Mouse (Mus musculus): ENCODE measurements around the gene Cdca7.

The Cdca7 gene

DNA sequence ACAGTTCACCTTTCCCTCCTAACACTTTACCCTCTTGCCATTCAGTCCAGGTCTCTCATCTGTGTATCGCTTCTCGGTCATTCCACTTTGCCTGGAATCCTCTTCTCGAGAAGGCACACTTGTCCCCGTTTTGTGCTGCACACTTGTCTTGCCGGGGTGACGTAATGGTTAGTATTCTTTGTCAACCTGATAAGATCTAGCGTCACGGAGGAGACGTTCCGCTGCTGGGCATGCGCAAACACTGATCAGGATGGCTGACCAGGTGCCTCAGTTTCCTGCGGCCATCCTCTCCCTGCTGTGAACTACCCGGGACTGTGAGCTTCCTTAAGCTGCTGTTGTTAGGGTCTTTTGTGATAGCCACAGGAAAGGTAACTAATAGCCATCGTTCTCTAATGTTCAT, 17.1 kb downstream of the Cdca7 start:
- no peak for DNase-seq

DNA sequence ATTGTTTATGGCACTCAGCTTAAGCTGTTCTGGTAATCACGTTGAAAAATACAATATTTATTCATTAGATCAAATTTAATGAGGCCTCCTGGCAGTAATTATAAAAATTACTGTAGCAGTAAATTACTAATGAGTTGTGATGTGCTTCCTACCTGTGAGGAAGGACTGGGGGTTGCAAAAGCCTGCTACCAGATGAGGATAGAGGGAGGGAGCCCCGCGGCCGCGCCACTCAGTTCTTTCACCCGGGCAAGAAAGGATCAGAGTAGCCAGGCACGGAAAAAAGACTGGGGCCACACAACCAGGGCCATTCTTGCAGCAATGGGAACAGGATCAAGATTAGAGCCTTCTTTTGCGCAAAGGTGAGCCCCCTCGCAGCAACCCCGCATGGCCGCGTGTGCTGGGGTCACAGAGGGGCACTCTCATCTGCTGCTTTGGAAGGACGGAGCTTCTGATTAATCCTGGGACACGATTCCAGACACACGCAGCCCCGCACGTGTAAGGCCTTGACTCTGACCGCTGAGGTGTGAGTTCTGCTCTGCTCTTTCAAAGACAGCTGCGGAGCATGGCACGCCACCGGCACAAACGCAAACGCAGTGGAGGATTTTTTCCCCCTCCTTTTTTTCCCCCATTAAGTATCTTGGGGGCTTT, 23.2 kb downstream of the Cdca7 start:
- no peak for DNase-seq

DNA sequence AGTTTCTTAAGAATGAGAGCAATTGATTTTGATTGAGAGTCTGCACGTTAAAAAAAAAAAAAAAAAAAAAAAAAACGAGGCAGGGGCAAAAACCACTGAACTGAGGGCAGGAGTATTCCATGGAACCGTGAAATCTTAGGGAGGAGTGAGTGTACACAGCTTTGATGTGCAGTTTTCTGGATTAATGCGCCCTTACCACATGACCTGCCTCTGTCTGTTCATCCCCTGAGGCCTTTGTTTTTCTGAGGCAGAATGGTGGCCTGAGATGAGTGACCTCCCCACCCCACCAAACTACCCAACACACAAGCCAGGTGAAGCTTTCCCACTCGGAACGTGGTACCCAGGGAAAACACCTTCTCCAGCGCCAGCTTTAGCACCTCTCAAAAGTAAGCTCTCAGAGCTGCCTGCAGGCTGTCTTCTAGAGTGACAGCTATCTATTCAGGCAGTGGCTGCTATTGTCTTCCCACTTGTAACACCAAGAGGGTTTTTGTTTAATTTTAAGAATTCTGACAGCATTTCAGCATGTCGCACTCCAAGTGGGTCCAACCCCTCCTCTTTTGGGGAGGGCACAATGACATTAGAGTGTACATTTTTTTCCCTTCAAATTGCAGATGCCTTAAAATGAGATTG, 23.9 kb downstream of the Cdca7 start:
- DNase-seq = no peak

GRCm38 (mm10) chr2:72502041-72502813, 26.3 kb downstream of the Cdca7 start:
- DNase-seq = no peak

GRCm38 (mm10) chr2:72503646-72504045, 27.7 kb downstream of the Cdca7 start:
- no peak for DNase-seq

GRCm38 (mm10) chr2:72507855-72508635, 32.1 kb downstream of the Cdca7 start:
- DNase-seq = no peak

DNA sequence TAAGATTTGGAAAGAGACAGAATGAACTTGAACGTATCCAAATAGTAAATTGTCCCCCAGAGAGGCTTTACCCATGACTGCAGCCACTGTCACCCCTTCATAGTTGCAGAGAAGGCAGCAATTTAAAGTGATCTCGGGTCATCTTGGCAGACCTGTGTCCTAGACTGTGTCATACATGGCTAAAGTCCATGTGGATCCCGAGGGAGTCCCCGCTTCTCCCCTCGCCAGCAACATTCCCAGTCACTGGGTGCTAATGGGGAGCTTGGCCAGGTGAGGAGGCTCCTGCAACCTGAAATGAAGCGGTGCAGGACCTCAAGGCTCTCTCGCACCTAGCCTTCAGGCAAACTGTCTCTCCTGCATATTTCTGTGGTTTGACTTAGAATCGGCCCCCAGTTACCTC, 32.9 kb downstream of the Cdca7 start:
- DNase-seq = no peak

- no peak for DNase-seq
These were observed 39.6 kb downstream of the Cdca7 start for GRCm38 (mm10) chr2:72515526-72515925.

GRCm38 (mm10) chr2:72515971-72516719, 40.2 kb downstream of the Cdca7 start:
- peak; percentile 54 to 79 for DNase-seq

GRCm38 (mm10) chr2:72516720-72517089, 40.7 kb downstream of the Cdca7 start:
- DNase-seq = no peak

- DNase-seq = no peak
These were observed 48.1 kb downstream of the Cdca7 start for GRCm38 (mm10) chr2:72524022-72524421.

- no peak for DNase-seq
These were observed 49.6 kb downstream of the Cdca7 start for GRCm38 (mm10) chr2:72525556-72525955.

DNA sequence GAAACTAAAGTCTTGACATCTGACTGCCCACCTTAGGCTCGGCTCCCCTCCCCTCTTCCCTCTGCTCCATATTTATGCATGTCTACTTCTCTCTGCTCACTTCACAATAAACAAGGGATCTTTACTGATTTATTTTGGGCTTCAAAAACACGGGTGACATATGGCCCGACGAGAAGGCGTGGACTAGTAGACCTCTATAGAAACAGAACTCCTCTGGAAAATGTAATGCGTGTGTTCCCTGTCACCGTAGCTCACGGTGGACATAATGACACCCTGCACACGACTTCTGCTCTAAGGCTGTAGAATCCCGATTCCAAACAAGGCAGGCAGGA, 53.0 kb downstream of the Cdca7 start:
- no peak for DNase-seq

DNA sequence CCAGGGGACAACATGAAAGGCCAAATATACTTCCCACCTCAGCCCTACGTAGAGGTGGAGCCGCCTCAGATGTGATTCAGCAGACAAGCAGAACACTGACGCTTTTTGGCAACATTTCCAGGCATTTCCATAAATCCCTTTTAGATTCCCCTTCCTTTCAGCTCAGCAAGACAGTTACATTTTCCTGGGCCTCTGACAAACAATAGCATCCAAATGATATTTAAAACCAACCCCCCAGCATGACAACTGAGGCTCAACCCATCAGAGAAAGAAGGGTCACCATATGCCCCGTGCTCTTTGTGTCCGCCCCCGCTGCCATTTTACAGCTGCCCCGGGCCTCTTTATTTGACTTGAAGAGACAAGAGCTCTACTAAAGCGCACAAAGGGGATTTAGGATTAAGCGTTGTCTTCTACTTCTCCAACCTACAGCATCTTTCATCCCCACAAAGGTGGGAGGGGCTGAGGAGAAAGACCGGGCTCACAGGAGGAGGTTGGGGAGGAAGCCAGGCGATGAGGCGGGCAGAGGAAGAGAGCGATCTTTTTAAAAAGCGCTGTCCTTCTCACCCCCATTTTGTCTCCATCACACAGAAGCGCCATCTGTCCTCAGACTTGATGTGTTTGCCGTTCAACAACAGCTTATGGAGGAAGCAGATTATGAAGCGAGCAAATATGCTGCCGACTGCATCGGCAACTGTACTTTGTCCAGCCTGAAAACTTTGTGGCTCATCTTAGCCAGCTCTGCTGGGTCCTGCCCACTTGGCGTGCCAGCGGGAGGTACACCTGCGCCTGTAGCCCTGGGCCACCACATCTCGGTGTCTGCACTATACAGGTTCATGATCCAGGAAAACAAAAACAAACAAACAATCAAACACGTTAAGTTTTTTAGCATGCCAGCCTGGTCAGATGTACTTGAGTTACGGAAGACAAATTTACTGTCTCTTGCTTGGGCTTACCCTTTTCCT, 53.7 kb downstream of the Cdca7 start:
- no peak for DNase-seq

GRCm38 (mm10) chr2:72535889-72536288, 59.9 kb downstream of the Cdca7 start:
- peak in 1 of 2 experiments; percentile 7 for DNase-seq

Measured in kidney, adult 8-10 months (tissue).